Mouse (Mus musculus): ENCODE data around the gene Elfn2.

Gene Elfn2

GRCm38 (mm10) chr15:78624961-78625360 is 93.6 kb downstream of the Elfn2 start:
- in situ Hi-C loops (cut with MboI, MseI) = loop anchor here (5.0 to 10.0 kb wide), 2 partner anchors 38 to 100 kb away; no protein-coding TSS in a partner anchor

- in situ Hi-C loops (cut with MboI, MseI) = loop anchor here (5.0 to 10.0 kb wide), 2 partner anchors 37 to 100 kb away; no protein-coding TSS in a partner anchor
Measured at GRCm38 (mm10) chr15:78624431-78624950, 94.1 kb downstream of the Elfn2 start.

- in situ Hi-C loops (cut with MboI, MseI) = loop anchor here (5.0 to 10.0 kb wide), 2 partner anchors 36 to 101 kb away; no protein-coding TSS in a partner anchor
Measured at GRCm38 (mm10) chr15:78623426-78623825, 95.1 kb downstream of the Elfn2 start.

All from T-helper 17 cell (primary cell).